Mouse (Mus musculus): ENCODE measurements around the gene 3110009E18Rik. TPM values are rescaled to one million over a fixed set of nuclear protein-coding genes. Genes with fewer than 3 reads are reported as not detected.

3110009E18Rik gene
- 8.8 TPM for polyA plus RNA-seq (2017; shearing (Covaris generic))

GRCm38 (mm10) chr1:120120969-120121811 is at the start of gene 3110009E18Rik, which contains the start of gene Dbi:
Gene 3110009E18Rik (plus strand): TSS chr1:120121187.
Gene Dbi (minus strand): TSS chr1:120121078.

GRCm38 (mm10) chr1:120073519-120074306 is 47.3 kb upstream of the 3110009E18Rik start, which contains the start of gene Tmem37:
Gene Tmem37 (minus strand): TSS chr1:120074074.

Other genes with a start within 250 kb of the 3110009E18Rik start
- gene Tmem177, start 208.0 kb upstream of the 3110009E18Rik start, polyA plus RNA-seq (2017; shearing (Covaris generic)) = 2.6 TPM
- not detected for gene Cfap221, start 124.0 kb upstream of the 3110009E18Rik start, polyA plus RNA-seq (2017; shearing (Covaris generic))
- not detected for gene Sctr, start 114.3 kb upstream of the 3110009E18Rik start, polyA plus RNA-seq (2017; shearing (Covaris generic))
- gene Tmem37, start 47.1 kb upstream of the 3110009E18Rik start, polyA plus RNA-seq (2017; shearing (Covaris generic)) = not detected
- gene Dbi, start 109 bp upstream of the 3110009E18Rik start, polyA plus RNA-seq (2017; shearing (Covaris generic)) = 64.4 TPM
- gene Steap3, start 151.5 kb downstream of the 3110009E18Rik start, polyA plus RNA-seq (2017; shearing (Covaris generic)) = 0.44 TPM
- gene C1ql2, start 219.4 kb downstream of the 3110009E18Rik start, polyA plus RNA-seq (2017; shearing (Covaris generic)) = not detected

Measured in naive thymus-derived CD4-positive, alpha-beta T cell, adult 5 months (primary cell).